Mouse (Mus musculus): ENCODE data around the gene Ebf3. TPM values are rescaled to one million over a fixed set of nuclear protein-coding genes. Genes with fewer than 3 reads are reported as not detected.

Gene Ebf3
- 4.8 and 7.3 TPM in 2 replicates for total RNA-seq (2021)
- long read RNA-seq, full-length matches to known transcripts: 1 of 2 reads
- long read RNA-seq, partial matches to known transcripts: 0 of 2 reads
- long read RNA-seq, other reads (novel, unspliced or antisense): 1 of 2 reads

GRCm38 (mm10) chr7:137313904-137314691 is at the start of gene Ebf3:
Ebf3 (minus strand) TSS chr7:137314445.
- DNase-seq: peak; percentile 88

GRCm38 (mm10) chr7:137346860-137347259 is 32.6 kb upstream of the Ebf3 start:
- peak; percentile 16 for DNase-seq

- DNase-seq: no peak
Measured at GRCm38 (mm10) chr7:137346068-137346467, 31.8 kb upstream of the Ebf3 start.

- DNase-seq: no peak
Measured at GRCm38 (mm10) chr7:137333951-137334350, 19.7 kb upstream of the Ebf3 start.

- no peak for DNase-seq
Measured at GRCm38 (mm10) chr7:137322926-137323325, 8.7 kb upstream of the Ebf3 start.

- DNase-seq: no peak
Measured at GRCm38 (mm10) chr7:137321961-137322784, 7.9 kb upstream of the Ebf3 start.

- DNase-seq: peak; percentile 65
Measured at GRCm38 (mm10) chr7:137321141-137321813, 7.0 kb upstream of the Ebf3 start.

- no peak for DNase-seq
Measured at GRCm38 (mm10) chr7:137320320-137320719, 6.1 kb upstream of the Ebf3 start.

GRCm38 (mm10) chr7:137318924-137319885 is 5.0 kb upstream of the Ebf3 start:
- peak; percentile 62 for DNase-seq

GRCm38 (mm10) chr7:137318383-137318775 is 4.1 kb upstream of the Ebf3 start:
- DNase-seq: no peak

GRCm38 (mm10) chr7:137317659-137318382 is 3.6 kb upstream of the Ebf3 start:
- DNase-seq: no peak

GRCm38 (mm10) chr7:137316926-137317658 is 2.8 kb upstream of the Ebf3 start:
- DNase-seq: no peak

- DNase-seq: no peak
Measured at GRCm38 (mm10) chr7:137316181-137316925, 2.1 kb upstream of the Ebf3 start.

- DNase-seq: no peak
Measured at GRCm38 (mm10) chr7:137315544-137315940, 1.3 kb upstream of the Ebf3 start.

GRCm38 (mm10) chr7:137314710-137315543 is 682 bp upstream of the Ebf3 start:
- no peak for DNase-seq

GRCm38 (mm10) chr7:137313183-137313903 is 902 bp downstream of the Ebf3 start:
- DNase-seq: peak; percentile 31

- DNase-seq: no peak
Measured at GRCm38 (mm10) chr7:137312933-137313182, 1.4 kb downstream of the Ebf3 start.
